Mouse (Mus musculus) kidney, embryonic 16.5 days (tissue): Measurements from ENCODE around the gene Eya3. TPM values are rescaled to one million over a fixed set of nuclear protein-coding genes. Genes with fewer than 3 reads are reported as not detected.

Experiments
- ATAC-seq: fragments of 200-750 bp; cut with Nextera tagmentation; 2 replicates; pipeline ENCODE4 v1.8.0; 2017; ENCODE audit warnings: moderate TSS enrichment; ENCODE audit not compliant: low FRiP score, low TSS enrichment
- H3K27ac ChIP-seq: fragments of 300-500 bp; sonication (generic); 2 replicates; pipeline ENCODE4 v1.5.1; 2014; ENCODE audit warnings: low read length
- H3K27me3 ChIP-seq: fragments of 300-500 bp; sonication (generic); 2 replicates; pipeline ENCODE4 v1.6.1; 2014; ENCODE audit warnings: low read length, control low read depth, mixed read lengths; ENCODE audit not compliant: insufficient read depth
- H3K36me3 ChIP-seq: fragments of 300-500 bp; sonication (generic); 2 replicates; pipeline ENCODE4 v1.6.1; 2014; ENCODE audit warnings: low read length, control low read depth, mixed read lengths; ENCODE audit not compliant: insufficient read depth
- H3K4me1 ChIP-seq: fragments of 300-500 bp; sonication (generic); 2 replicates; pipeline ENCODE4 v1.6.1; 2014; ENCODE audit warnings: low read length, control low read depth, mixed read lengths; ENCODE audit not compliant: insufficient read depth
- H3K4me2 ChIP-seq: fragments of 300-500 bp; sonication (generic); replicated peaks from 2 replicates; pipeline ENCODE4 v1.6.1; 2014; ENCODE audit warnings: low read depth, low read length
- H3K4me3 ChIP-seq: fragments of 300-500 bp; sonication (generic); 2 replicates; pipeline ENCODE4 v1.5.1; 2014; ENCODE audit warnings: mild to moderate bottlenecking, low read length
- H3K9ac ChIP-seq: fragments of 300-500 bp; sonication (generic); replicated peaks from 2 replicates; pipeline ENCODE4 v1.6.1; 2014; ENCODE audit warnings: low read length
- H3K9me3 ChIP-seq: fragments of 300-500 bp; sonication (generic); 2 replicates; pipeline ENCODE4 v1.6.1; 2016; ENCODE audit warnings: low read length, control low read depth
- WGBS: fragments of 180-500 bp; shearing (Covaris S2); extraction: QIAGEN DNeasy Blood & Tissue Kit; methylation state at CpG from one replicate; pipeline ENCODE4 v1.1.7; 2014; 5-methylcytosine and 5-hydroxymethylcytosine counted together
- polyA plus RNA-seq: library from polyadenylated mRNA; unstranded; fragments of >200 nt; fragmentation: Nextera tagmentation; extraction: Ambion mirVana; gene quantifications from 2 replicates; pipeline ENCODE4 v1.2.1, GENCODE M21; 2015

The Eya3 gene
- polyA plus RNA-seq, 1 experiment from 2014 or later, result 29.2 TPM

GRCm38 (mm10) chr4:132608147-132608546 lies 30.6 kb upstream of the Eya3 start:
- Histone ChIP-seq H3K4me2 (no peak overlapping the region), H3K4me1 (no peaks in the 10 kb centered on the region), H3K27ac (no peak overlapping the region), H3K27me3 (no peaks in the 10 kb centered on the region), H3K9me3 (no peaks in the 10 kb centered on the region), H3K36me3 (no peaks in the 10 kb centered on the region), H3K4me3 (no peak overlapping the region), H3K9ac (no peak overlapping the region)
- WGBS, result 51% methylated on average over 4 of the region's 4 CpGs
- no peak for ATAC-seq

GRCm38 (mm10) chr4:132610301-132610984 lies 28.3 kb upstream of the Eya3 start:
- ATAC-seq, result no peak
- peaks cover 12% of the 10 kb centered on the region for H3K9me3 ChIP-seq
- H3K4me2 ChIP-seq, result no peak overlapping the region
- H3K4me1 ChIP-seq, result no peaks in the 10 kb centered on the region
- no peak overlapping the region for H3K27ac ChIP-seq
- 77% methylated on average over 3 of the region's 3 CpGs for WGBS
- no peak overlapping the region for H3K4me3 ChIP-seq
- H3K9ac ChIP-seq, result no peak overlapping the region
- H3K36me3 ChIP-seq, result no peaks in the 10 kb centered on the region
- H3K27me3 ChIP-seq, result no peaks in the 10 kb centered on the region

- Histone ChIP-seq H3K4me3 (no peak overlapping the region), H3K9ac (no peak overlapping the region), H3K4me2 (no peak overlapping the region), H3K9me3 (peaks cover 15% of the 10 kb centered on the region), H3K36me3 (no peaks in the 10 kb centered on the region), H3K27me3 (no peaks in the 10 kb centered on the region), H3K27ac (no peak overlapping the region), H3K4me1 (no peaks in the 10 kb centered on the region)
- ATAC-seq, result no peak
- 87% methylated on average over 8 of the region's 8 CpGs for WGBS
These were observed 27.5 kb upstream of the Eya3 start for GRCm38 (mm10) chr4:132611320-132611719.

GRCm38 (mm10) chr4:132617873-132618272 lies 20.9 kb upstream of the Eya3 start:
- Histone ChIP-seq H3K9ac (no peak overlapping the region), H3K27me3 (no peaks in the 10 kb centered on the region), H3K4me1 (no peaks in the 10 kb centered on the region), H3K4me3 (no peak overlapping the region), H3K27ac (no peak overlapping the region), H3K4me2 (no peak overlapping the region), H3K9me3 (peaks cover 15% of the 10 kb centered on the region), H3K36me3 (no peaks in the 10 kb centered on the region)
- 93% methylated on average over 6 of the region's 6 CpGs for WGBS
- no peak for ATAC-seq

GRCm38 (mm10) chr4:132618850-132619375 lies 19.9 kb upstream of the Eya3 start:
- WGBS, result 79% methylated on average over 10 of the region's 10 CpGs
- no peak for ATAC-seq
- no peaks in the 10 kb centered on the region for H3K27me3 ChIP-seq
- no peak overlapping the region for H3K27ac ChIP-seq
- H3K9me3 ChIP-seq, result peaks cover 15% of the 10 kb centered on the region
- no peak overlapping the region for H3K4me3 ChIP-seq
- no peaks in the 10 kb centered on the region for H3K4me1 ChIP-seq
- no peaks in the 10 kb centered on the region for H3K36me3 ChIP-seq
- no peak overlapping the region for H3K4me2 ChIP-seq
- no peak overlapping the region for H3K9ac ChIP-seq

GRCm38 (mm10) chr4:132620134-132620533 lies 18.7 kb upstream of the Eya3 start:
- H3K4me1 ChIP-seq, result no peaks in the 10 kb centered on the region
- H3K27me3 ChIP-seq, result no peaks in the 10 kb centered on the region
- no peaks in the 10 kb centered on the region for H3K36me3 ChIP-seq
- no peak for ATAC-seq
- no peak overlapping the region for H3K9ac ChIP-seq
- H3K27ac ChIP-seq, result no peak overlapping the region
- no peak overlapping the region for H3K4me3 ChIP-seq
- peaks cover 7% of the 10 kb centered on the region for H3K9me3 ChIP-seq
- H3K4me2 ChIP-seq, result no peak overlapping the region
- 78% methylated on average over 4 of the region's 4 CpGs for WGBS

GRCm38 (mm10) chr4:132621287-132622068 lies 17.3 kb upstream of the Eya3 start:
- no peaks in the 10 kb centered on the region for H3K36me3 ChIP-seq
- H3K9ac ChIP-seq, result no peak overlapping the region
- no peak for ATAC-seq
- H3K27ac ChIP-seq, result no peak overlapping the region
- H3K9me3 ChIP-seq, result no peaks in the 10 kb centered on the region
- 75% methylated on average over 7 of the region's 7 CpGs for WGBS
- no peak overlapping the region for H3K4me3 ChIP-seq
- H3K27me3 ChIP-seq, result no peaks in the 10 kb centered on the region
- no peaks in the 10 kb centered on the region for H3K4me1 ChIP-seq
- no peak overlapping the region for H3K4me2 ChIP-seq

GRCm38 (mm10) chr4:132624034-132624657 lies 14.6 kb upstream of the Eya3 start:
- H3K27ac ChIP-seq, result no peak overlapping the region
- 86% methylated on average over 5 of the region's 5 CpGs for WGBS
- H3K4me3 ChIP-seq, result no peak overlapping the region
- H3K27me3 ChIP-seq, result no peaks in the 10 kb centered on the region
- no peak for ATAC-seq
- no peak overlapping the region for H3K4me2 ChIP-seq
- no peaks in the 10 kb centered on the region for H3K36me3 ChIP-seq
- H3K4me1 ChIP-seq, result no peaks in the 10 kb centered on the region
- no peaks in the 10 kb centered on the region for H3K9me3 ChIP-seq
- H3K9ac ChIP-seq, result no peak overlapping the region

GRCm38 (mm10) chr4:132628830-132629229 lies 10.0 kb upstream of the Eya3 start:
- 16% methylated on average over 2 of the region's 2 CpGs for WGBS
- H3K4me2 ChIP-seq, result no peak overlapping the region
- H3K4me3 ChIP-seq, result no peak overlapping the region
- H3K27me3 ChIP-seq, result no peaks in the 10 kb centered on the region
- H3K9me3 ChIP-seq, result no peaks in the 10 kb centered on the region
- no peaks in the 10 kb centered on the region for H3K36me3 ChIP-seq
- no peak overlapping the region for H3K9ac ChIP-seq
- no peak for ATAC-seq
- H3K4me1 ChIP-seq, result no peaks in the 10 kb centered on the region
- H3K27ac ChIP-seq, result no peak overlapping the region
